Mouse (Mus musculus) urinary bladder, adult 18-20 months (tissue): ENCODE results near the gene Ffar2.

ENCODE experiments used
- DNase-seq, 2 experiments: peaks; one replicate each; pipeline ENCODE4 v3.0.0; 2022; ENCODE audit warnings: low spot score in 2 of 2, mixed read lengths in 2 of 2

Gene Ffar2

DNA sequence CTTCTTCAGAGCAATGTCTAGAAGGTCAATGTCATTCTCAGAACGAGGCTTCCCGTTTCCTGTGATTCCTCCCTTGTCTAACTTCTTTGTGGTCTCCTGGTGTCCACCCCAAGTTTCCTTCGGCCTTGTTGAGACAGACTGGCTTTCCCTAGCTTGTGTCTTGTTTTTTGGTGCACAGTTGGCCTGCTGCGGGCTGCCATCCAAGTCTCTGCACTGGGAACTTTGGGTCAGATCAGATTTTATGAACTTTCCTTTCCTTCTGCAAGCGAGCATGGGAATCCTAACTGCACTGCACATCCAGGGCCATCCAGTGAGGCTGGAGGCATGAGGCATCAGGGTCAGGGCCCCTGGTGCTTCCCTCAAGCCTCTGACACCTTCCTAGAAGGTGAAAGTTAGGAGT is 2.0 kb downstream of the Ffar2 start:
- DNase-seq, result no peak

GRCm38 (mm10) chr7:30820854-30821445 is 2.6 kb downstream of the Ffar2 start:
- DNase-seq, result no peak

- no peak for DNase-seq
Measured at GRCm38 (mm10) chr7:30820131-30820530, 3.4 kb downstream of the Ffar2 start.

- DNase-seq, result peak in 1 of 2 experiments; percentile 17
Measured at GRCm38 (mm10) chr7:30812291-30812807, 11.2 kb downstream of the Ffar2 start.

GRCm38 (mm10) chr7:30811757-30812290 is 11.8 kb downstream of the Ffar2 start:
- no peak for DNase-seq

DNA sequence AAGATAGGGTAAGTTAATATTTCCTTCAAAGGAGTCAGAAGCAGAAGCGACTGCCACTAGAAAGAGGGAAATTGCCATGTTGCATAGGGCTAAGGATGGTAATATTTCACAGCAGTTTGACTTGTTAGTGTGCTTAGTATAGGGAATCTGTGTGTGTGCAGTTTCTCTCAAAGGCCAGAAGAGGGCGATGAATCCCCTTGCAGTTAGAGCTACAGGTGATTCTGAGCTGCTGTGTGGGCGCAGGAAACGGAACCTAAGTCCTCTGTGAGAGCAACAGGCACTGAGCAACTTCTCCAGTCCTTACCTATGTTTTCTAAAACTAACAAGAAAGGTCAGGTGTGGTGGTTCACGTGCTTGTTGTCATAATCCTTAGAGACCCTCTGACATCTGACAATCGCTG is 13.3 kb downstream of the Ffar2 start:
- no peak for DNase-seq

DNA sequence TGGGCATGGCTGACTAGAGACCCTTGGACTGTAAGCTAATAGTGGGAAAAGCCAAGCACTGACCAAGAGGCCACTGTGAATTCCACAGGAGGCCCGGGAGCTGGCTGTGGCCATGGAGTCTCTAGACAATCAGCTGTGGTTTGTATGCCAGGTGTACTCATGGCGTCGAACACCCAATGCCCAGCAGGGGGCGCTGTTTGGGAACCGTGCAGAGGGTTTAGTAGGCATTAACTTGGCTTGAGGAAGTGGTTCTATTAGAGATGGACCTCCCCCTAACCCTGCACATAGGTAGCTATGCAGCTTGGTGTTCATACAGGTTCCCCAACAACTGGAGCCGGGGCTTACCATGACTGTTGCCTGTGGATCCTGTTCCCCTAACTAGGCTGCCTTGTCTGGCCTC is 17.7 kb downstream of the Ffar2 start:
- no peak for DNase-seq

DNA sequence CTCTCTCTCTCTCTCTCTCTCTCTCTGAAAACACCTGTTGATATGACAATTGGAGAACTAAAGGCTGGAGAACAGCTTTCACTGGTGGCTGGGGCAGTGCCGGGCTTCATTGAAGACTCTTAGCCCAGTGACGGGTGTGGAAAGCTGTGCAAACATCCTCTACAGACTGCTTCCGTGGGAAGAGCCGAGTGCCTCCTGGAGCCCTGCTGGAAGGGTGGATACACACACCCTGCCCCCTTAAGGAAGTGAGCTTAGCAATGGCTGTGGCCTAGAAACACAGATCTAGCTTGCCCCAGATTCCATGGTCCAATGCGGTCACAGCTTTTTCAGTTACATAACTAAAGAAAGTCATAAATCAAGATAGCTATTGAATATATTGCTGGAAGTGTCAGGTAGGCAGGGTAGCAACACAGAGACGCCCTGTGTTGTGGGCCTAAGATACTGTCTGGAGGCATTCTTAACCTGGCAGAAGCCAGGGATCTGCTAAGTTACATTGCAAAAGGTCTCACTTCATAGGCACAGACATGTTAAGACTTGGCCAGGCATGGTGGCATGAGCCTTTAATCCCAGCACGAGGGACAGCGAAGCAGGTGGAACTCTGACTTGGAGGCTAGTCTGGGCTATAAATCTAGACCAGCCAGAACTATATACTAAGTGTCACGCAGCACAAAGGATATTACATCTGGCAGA is 19.4 kb downstream of the Ffar2 start:
- DNase-seq, result peak in 1 of 2 experiments; percentile 22

DNA sequence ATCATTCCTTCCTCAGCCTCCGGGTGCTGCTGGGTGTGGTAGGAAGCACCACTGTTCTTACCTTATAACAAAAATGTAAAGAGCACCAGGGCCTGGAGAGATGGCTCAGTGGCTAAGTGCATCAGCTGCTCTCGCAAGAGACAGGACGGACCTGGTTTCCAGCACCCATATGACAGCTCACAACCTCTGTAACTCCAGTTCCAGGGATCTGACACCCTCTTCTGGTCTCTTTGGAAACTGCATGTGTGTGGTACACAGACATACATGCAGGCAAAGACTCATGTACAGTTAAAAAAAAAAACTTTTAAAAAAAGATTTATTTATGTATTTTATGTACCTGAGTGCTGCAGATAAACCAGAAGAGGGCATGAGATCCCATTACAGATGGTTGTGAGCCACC is 20.3 kb downstream of the Ffar2 start:
- no peak for DNase-seq

- no peak for DNase-seq
Measured at GRCm38 (mm10) chr7:30800653-30801052, 22.9 kb downstream of the Ffar2 start.

DNA sequence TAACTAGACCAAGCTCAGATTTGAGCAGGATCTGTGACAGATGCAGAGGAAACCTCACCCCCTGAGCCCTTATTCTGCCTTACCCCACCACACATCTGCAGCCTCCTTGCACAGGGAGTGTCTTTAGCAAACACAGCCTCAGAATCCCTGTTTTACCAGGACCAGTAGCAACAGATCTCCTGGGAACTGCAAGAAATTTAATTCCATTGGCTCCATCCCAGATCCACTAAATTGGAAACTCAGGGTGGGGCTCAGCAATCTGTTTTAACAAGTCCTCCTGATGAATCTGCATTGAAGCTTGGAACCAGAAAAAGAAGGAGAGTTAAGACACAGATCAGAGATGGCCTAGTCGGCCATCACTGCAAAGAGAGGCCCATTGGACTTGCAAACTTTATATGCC is 26.8 kb downstream of the Ffar2 start:
- DNase-seq, result no peak

GRCm38 (mm10) chr7:30794921-30795320 is 28.7 kb downstream of the Ffar2 start:
- DNase-seq, result no peak

DNA sequence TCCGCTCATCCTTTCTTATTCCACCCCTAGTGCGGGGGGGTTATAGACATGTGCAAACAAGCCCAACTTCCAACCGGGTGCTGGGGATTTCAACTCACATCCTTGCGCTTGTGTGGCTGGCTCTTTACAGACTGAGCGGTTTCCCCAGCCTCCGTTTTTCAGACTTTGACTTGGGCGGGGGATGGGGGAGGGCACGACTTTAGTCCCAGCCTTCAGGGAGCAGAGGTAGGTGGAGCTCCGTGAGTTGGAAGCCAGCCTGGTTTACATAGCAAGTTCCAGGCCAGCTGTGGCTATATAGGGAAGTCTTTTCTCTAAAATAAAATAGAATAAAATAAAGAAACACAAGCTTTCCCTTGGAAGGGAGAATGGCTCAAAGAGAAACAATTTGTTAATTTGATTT is 31.7 kb downstream of the Ffar2 start:
- DNase-seq, result no peak

DNA sequence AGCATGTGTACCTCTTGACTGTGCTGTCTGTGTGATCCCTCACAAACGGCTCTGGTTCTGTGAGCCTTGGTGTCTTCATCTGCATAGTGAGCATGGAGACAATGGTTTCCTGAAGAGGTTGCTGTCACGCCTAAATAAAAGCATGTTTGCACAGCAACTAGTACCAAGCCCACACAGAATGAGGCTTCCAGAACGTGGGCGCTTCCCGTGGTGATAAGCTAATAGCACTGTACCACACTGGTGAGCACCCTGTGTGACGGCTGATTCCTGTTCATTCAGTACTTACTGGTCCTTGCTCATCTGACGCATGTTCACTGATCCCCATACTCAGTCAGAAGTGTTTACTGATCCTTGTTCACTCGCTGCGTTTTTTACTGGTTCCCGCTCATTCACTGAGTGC is 33.4 kb downstream of the Ffar2 start:
- DNase-seq, result no peak

- DNase-seq, result no peak
Measured at GRCm38 (mm10) chr7:30787377-30788022, 36.1 kb downstream of the Ffar2 start, which contains the start of gene Krtdap. Krtdap (plus strand) TSS chr7:30787896.

DNA sequence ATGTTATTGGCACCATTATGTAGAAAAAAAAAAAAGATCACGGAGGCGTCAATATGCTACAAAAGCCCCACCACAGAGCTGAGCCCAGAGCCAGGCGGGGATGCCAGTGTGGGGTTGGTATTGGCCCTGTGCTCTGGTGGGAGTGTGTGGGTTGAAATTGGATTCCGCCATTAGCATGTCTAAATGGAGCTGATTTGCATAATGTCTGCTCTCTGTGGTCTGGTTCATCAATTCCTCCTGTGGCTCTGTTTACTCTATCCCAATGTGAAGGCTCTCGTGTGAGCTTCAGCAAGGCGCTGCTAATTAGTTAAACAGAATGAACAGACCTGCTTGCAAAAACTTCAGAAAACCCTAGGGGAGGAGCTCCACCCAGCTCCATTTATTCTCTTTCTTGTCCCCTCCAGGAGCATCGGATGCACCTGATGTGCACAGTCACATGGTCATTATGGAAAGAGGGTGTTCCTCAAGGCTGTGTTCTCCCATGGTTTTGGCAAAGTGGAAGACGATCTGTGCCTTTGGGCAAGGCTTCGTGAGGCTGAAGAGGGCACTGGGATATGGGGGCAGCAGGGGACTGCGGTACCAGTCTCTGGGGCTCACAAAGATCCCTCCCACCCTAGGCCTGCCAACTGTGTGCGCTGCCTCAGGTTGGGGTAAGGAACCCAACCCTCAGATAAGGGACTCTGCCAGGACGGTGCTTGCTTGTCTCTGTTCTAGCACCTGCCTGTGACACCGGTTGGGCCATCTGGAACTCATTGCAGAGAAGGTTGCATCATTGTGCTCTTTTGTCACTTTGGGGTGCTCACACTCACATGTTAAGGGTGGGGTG is 37.6 kb downstream of the Ffar2 start:
- DNase-seq, result no peak

GRCm38 (mm10) chr7:30785154-30785553 is 38.4 kb downstream of the Ffar2 start:
- DNase-seq, result no peak

DNA sequence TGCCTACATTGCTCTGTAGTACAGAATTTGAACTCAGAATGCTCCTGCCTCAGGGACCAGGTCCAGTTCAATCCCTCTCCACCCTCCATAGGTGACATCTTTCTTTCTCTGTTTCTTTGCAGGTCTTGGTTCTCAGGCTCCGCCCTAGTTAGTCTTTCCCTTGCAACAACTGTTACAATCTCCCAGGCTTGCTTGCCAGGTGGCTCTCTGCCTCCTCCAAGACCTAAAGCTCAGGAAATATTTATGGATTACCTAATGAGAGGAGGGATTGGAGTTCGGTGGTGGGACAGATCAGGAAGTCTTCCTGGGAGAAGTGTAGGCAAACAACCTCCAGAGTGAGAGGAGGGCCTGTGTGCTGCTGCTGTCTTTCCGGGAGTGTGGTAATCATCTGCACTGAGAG is 40.9 kb downstream of the Ffar2 start:
- no peak for DNase-seq

GRCm38 (mm10) chr7:30781792-30782191 is 41.8 kb downstream of the Ffar2 start:
- DNase-seq, result no peak

GRCm38 (mm10) chr7:30777911-30778310 is 45.7 kb downstream of the Ffar2 start:
- DNase-seq, result no peak

GRCm38 (mm10) chr7:30777081-30777579 is 46.4 kb downstream of the Ffar2 start:
- DNase-seq, result no peak

DNA sequence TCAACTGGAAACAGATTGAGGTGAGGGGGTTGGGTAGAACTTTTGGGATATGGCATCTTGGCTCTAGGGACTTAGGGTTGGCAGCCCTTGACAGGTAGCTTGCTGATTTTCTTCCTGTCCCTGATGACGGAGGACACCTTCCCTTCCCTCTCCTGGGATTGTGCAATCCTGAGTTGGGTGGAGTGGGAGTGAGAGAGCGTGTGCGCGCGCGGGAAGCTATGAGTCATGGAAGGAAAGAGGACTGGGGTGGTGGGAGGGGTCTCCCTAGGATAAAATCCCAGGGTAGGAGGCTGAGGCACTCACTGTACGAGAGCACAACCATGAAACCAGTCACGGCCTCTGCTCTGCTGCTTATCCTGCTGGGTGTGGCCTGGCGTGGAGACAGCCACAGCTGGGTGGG is 47.5 kb downstream of the Ffar2 start:
- peak in 1 of 2 experiments; percentile 39 for DNase-seq
